Mouse (Mus musculus): ENCODE measurements at regions not wholly inside any gene's neighbourhood (a gene's known extent, or its start where the extent isn't known, plus 50 kb on each side); places are given as distances from the start of the nearest gene placed in this dataset.

GRCm38 (mm10) chr10:117556027-117556789, 73.1 kb upstream of the Cpm start:
- DNase-seq (ENCODE audit: low read depth, low spot score), result no peak

- DNase-seq (ENCODE audit: low read depth, low spot score), result no peak
These were observed 73.8 kb upstream of the Cpm start for GRCm38 (mm10) chr10:117555542-117555941.

GRCm38 (mm10) chr10:117555044-117555443, 74.3 kb upstream of the Cpm start:
- no peak for DNase-seq (ENCODE audit: low read depth, low spot score)

GRCm38 (mm10) chr10:117554533-117554932, 74.8 kb upstream of the Cpm start:
- DNase-seq (ENCODE audit: low read depth, low spot score), result no peak

GRCm38 (mm10) chr10:117553211-117554186, 75.8 kb upstream of the Cpm start:
- DNase-seq (ENCODE audit: low read depth, low spot score), result no peak

GRCm38 (mm10) chr10:117552049-117552652, 77.1 kb upstream of the Cpm start:
- DNase-seq (ENCODE audit: low read depth, low spot score), result no peak

- DNase-seq (ENCODE audit: low read depth, low spot score), result no peak
These were observed 77.9 kb upstream of the Cpm start for GRCm38 (mm10) chr10:117551234-117552048.

GRCm38 (mm10) chr10:117549854-117550605, 79.3 kb upstream of the Cpm start:
- DNase-seq (ENCODE audit: low read depth, low spot score), result no peak

GRCm38 (mm10) chr10:117549506-117549830, 79.8 kb upstream of the Cpm start:
- DNase-seq (ENCODE audit: low read depth, low spot score), result no peak

- no peak for DNase-seq (ENCODE audit: low read depth, low spot score)
These were observed 80.4 kb upstream of the Cpm start for GRCm38 (mm10) chr10:117548775-117549505.

- DNase-seq (ENCODE audit: low read depth, low spot score), result no peak
These were observed 81.0 kb upstream of the Cpm start for GRCm38 (mm10) chr10:117548262-117548661.

GRCm38 (mm10) chr10:117547275-117547674, 82.0 kb upstream of the Cpm start:
- no peak for DNase-seq (ENCODE audit: low read depth, low spot score)

- DNase-seq (ENCODE audit: low read depth, low spot score), result no peak
These were observed 83.3 kb upstream of the Cpm start for GRCm38 (mm10) chr10:117545842-117546631.

GRCm38 (mm10) chr10:117544680-117545546, 84.4 kb upstream of the Cpm start:
- no peak for DNase-seq (ENCODE audit: low read depth, low spot score)

GRCm38 (mm10) chr10:117543995-117544679, 85.2 kb upstream of the Cpm start:
- no peak for DNase-seq (ENCODE audit: low read depth, low spot score)

GRCm38 (mm10) chr10:117543696-117543950, 85.7 kb upstream of the Cpm start:
- DNase-seq (ENCODE audit: low read depth, low spot score), result no peak

GRCm38 (mm10) chr10:117542886-117543695, 86.2 kb upstream of the Cpm start:
- DNase-seq (ENCODE audit: low read depth, low spot score), result no peak

Data from telencephalon, adult 2 months (tissue).